In genomic region chr9:76252544-76252943, GRCm38 (mm10) we compare ENCODE assay signal across 27 mouse cellular contexts. TPM values are rescaled to one million over a fixed set of nuclear protein-coding genes. Genes with fewer than 3 reads are reported as not detected.
A peak's percentile ranks its signal among the peaks of the same experiment; 100 is the strongest.
DNase-seq lines count a peak whose midpoint lies in the region; ATAC-seq and TF ChIP-seq lines count a peak whose summit lies in the region.
"Had no signal": no experiment of that assay in that cellular context is flagged by ENCODE, and none has a peak within 500 bp of the region (broad histone marks: within the 10 kb centered on the region; RNA-seq: fewer than 3 reads in every experiment).

No protein-coding gene starts in this region.

- 84% methylated on average over 7 of the region's 7 CpGs for WGBS in heart, embryonic 12.5 days
- 40% methylated on average over 7 of the region's 7 CpGs for WGBS in lung, postnatal 0 days
- 38% methylated on average over 7 of the region's 7 CpGs for WGBS in lung, adult 2 months

- no peak overlapping the region for H3K4me3 ChIP-seq in heart, embryonic 12.5 days
- no peak overlapping the region for H3K4me3 ChIP-seq in lung, postnatal 0 days (ENCODE audit: low read depth, low read length)
- H3K4me3 ChIP-seq in lung, adult 2 months (replicated peaks; ENCODE audit: extremely low read depth, low read depth, low read length), result no peak overlapping the region
- H3K4me3 ChIP-seq: embryonic facial prominence, embryonic 10.5 days; embryonic facial prominence, embryonic 12.5 days; forebrain, embryonic 13.5 days; forebrain, embryonic 15.5 days had no signal

- ATAC-seq in heart, embryonic 12.5 days (ENCODE audit: insufficient number of reproducible peaks, low FRiP score), result no peak
- peak; percentile 83 for ATAC-seq in lung, postnatal 0 days
- ATAC-seq: activated CD4-positive, CD25-positive, alpha-beta regulatory T cell, adult 4 months; CD4-positive, CD25-positive, alpha-beta regulatory T cell, adult 4 months; forebrain, embryonic 13.5 days; forebrain, embryonic 15.5 days; Patski had no signal

- no peak for TF ChIP-seq CTCF in lung, postnatal 0 days (IDR thresholded peaks at IDR 0.05)
- no peak for TF ChIP-seq CTCF in lung, adult 2 months (IDR thresholded peaks at IDR 0.05; ENCODE audit: insufficient read depth, low read length)

- H3K4me1 ChIP-seq in heart, embryonic 12.5 days (replicated peaks), result no peaks in the 10 kb centered on the region
- no peaks in the 10 kb centered on the region for H3K4me1 ChIP-seq in lung, postnatal 0 days (ENCODE audit: insufficient read depth, low read depth, low read length)
- no peaks in the 10 kb centered on the region; the same call in 1 of the 2 replicates for H3K4me1 ChIP-seq in lung, adult 2 months (ENCODE audit: control insufficient read depth, insufficient read depth, low read length)
- H3K4me1 ChIP-seq: embryonic facial prominence, embryonic 10.5 days; embryonic facial prominence, embryonic 12.5 days; forebrain, embryonic 13.5 days; forebrain, embryonic 15.5 days had no signal

- peak; percentile 95 for TF ChIP-seq EP300 in lung, postnatal 0 days (IDR thresholded peaks at IDR 0.05)

- DNase-seq in heart, adult 11 months, result peak; percentile 55
- DNase-seq in lung, postnatal 0 days (ENCODE audit: low spot score), result peak; percentile 63
- no peak for DNase-seq in lung, postnatal 14 days
- DNase-seq in lung, postnatal 36 days, result peak; percentile 10
- no peak for DNase-seq in lung, adult 2 months
- DNase-seq: adrenal gland, adult 8-10 months; adrenal gland, postnatal 14 days; adrenal gland, postnatal 36 days; B cell, adult 2 months; cerebellum, adult 11-12 months; cerebellum, adult 2 months; cerebellum, adult 9-10 months; cerebellum, postnatal 10 days; cerebellum, postnatal 25 days had no signal

- no peak overlapping the region for H3K4me2 ChIP-seq in heart, embryonic 12.5 days
- no peak overlapping the region for H3K4me2 ChIP-seq in lung, postnatal 0 days (replicated peaks; ENCODE audit: low read depth, low read length)
- H3K4me2 ChIP-seq: embryonic facial prominence, embryonic 12.5 days; forebrain, embryonic 13.5 days; forebrain, embryonic 15.5 days had no signal

- H3K9ac ChIP-seq in heart, embryonic 12.5 days, result no peak overlapping the region
- no peak overlapping the region for H3K9ac ChIP-seq in lung, postnatal 0 days (replicated peaks; ENCODE audit: low read depth)
- H3K9ac ChIP-seq: embryonic facial prominence, embryonic 12.5 days; forebrain, embryonic 13.5 days; forebrain, embryonic 15.5 days had no signal

- H3K27ac ChIP-seq in heart, embryonic 12.5 days (ENCODE audit: poor library complexity, severe bottlenecking), result no peak overlapping the region
- H3K27ac ChIP-seq in lung, postnatal 0 days (ENCODE audit: low read length), result no peak overlapping the region
- H3K27ac ChIP-seq: embryonic facial prominence, embryonic 10.5 days; embryonic facial prominence, embryonic 12.5 days; forebrain, embryonic 13.5 days; forebrain, embryonic 15.5 days had no signal

- no peaks in the 10 kb centered on the region for H3K36me3 ChIP-seq in heart, embryonic 12.5 days
- H3K36me3 ChIP-seq in lung, postnatal 0 days (ENCODE audit: insufficient read depth, low read length), result no peaks in the 10 kb centered on the region
- H3K36me3 ChIP-seq: embryonic facial prominence, embryonic 10.5 days; embryonic facial prominence, embryonic 12.5 days; forebrain, embryonic 15.5 days; G1E had no signal

- no peak for TF ChIP-seq POLR2A in lung, adult 2 months (IDR thresholded peaks at IDR 0.05; ENCODE audit: borderline replicate concordance, extremely low read depth, low read depth, low read length)

- H3K9me3 ChIP-seq in heart, embryonic 12.5 days (replicated peaks), result no peaks in the 10 kb centered on the region
- H3K9me3 ChIP-seq in lung, postnatal 0 days (ENCODE audit: low read length), result no peaks in the 10 kb centered on the region
- H3K9me3 ChIP-seq: embryonic facial prominence, embryonic 10.5 days; embryonic facial prominence, embryonic 12.5 days; forebrain, embryonic 13.5 days; forebrain, embryonic 15.5 days; G1E had no signal

- no peaks in the 10 kb centered on the region for H3K27me3 ChIP-seq in heart, embryonic 12.5 days (replicated peaks)
- H3K27me3 ChIP-seq in lung, postnatal 0 days (replicated peaks; ENCODE audit: insufficient read depth, low read length), result no peaks in the 10 kb centered on the region
- H3K27me3 ChIP-seq: CH12.LX; embryonic facial prominence, embryonic 12.5 days; forebrain, embryonic 13.5 days; forebrain, embryonic 15.5 days had no signal

RNA-seq across cellular contexts. Expression of gene Gfral, which starts 39.1 kb away (rescaled TPM):
- polyA plus RNA-seq in heart, embryonic 12.5 days (2016; fragmentation: Nextera tagmentation; extraction: Ambion mirVana), result not detected in 2 replicates
- polyA plus RNA-seq in lung, postnatal 0 days (2015; fragmentation: Nextera tagmentation; extraction: Ambion mirVana), result not detected in 2 replicates
- not detected in 2 replicates for polyA plus RNA-seq in lung, adult 2 months (2012; rRNA removed)
- polyA plus RNA-seq: activated CD4-positive, CD25-positive, alpha-beta regulatory T cell, adult 4 months; CD4-positive, CD25-positive, alpha-beta regulatory T cell, adult 4 months; cerebellum, adult 2 months; cortical plate, adult 2 months; embryonic facial prominence, embryonic 10.5 days; embryonic facial prominence, embryonic 12.5 days; embryonic facial prominence, embryonic 14.5 days; forebrain, embryonic 11.5 days; forebrain, embryonic 13.5 days; forebrain, embryonic 15.5 days; G1E; Patski had no signal

Comparison
In these comparisons a context has a peak if more than half of its experiments do, and no peak if none do; other contexts are left out.
1. DNase-seq: peak in heart, adult 11 months (single experiment), lung, postnatal 0 days (single experiment) and lung, postnatal 36 days (single experiment); none in lung, postnatal 14 days (single experiment) and lung, adult 2 months (single experiment).